Mouse (Mus musculus): Measurements from ENCODE around the gene Wdr11.
A peak's percentile ranks its signal among the peaks of the same experiment; 100 is the strongest.

Gene Wdr11

GRCm38 (mm10) chr7:129591371-129592131 lies at the start of gene Wdr11:
Wdr11 (plus strand) TSS chr7:129591863.
- DNase-seq (ENCODE audit: low spot score in 2 of 2), result peak; percentile 74 to 81

- DNase-seq (ENCODE audit: low spot score in 2 of 2), result no peak
Measured at GRCm38 (mm10) chr7:129567541-129567940, 24.1 kb upstream of the Wdr11 start.

- DNase-seq (ENCODE audit: low spot score in 2 of 2), result no peak
Measured at GRCm38 (mm10) chr7:129568338-129568737, 23.3 kb upstream of the Wdr11 start.

GRCm38 (mm10) chr7:129574471-129574870 lies 17.2 kb upstream of the Wdr11 start:
- no peak for DNase-seq (ENCODE audit: low spot score in 2 of 2)

GRCm38 (mm10) chr7:129575110-129575784 lies 16.4 kb upstream of the Wdr11 start:
- DNase-seq (ENCODE audit: low spot score in 2 of 2), result no peak

GRCm38 (mm10) chr7:129592132-129592745 lies 576 bp downstream of the Wdr11 start:
- DNase-seq (ENCODE audit: low spot score in 2 of 2), result no peak

GRCm38 (mm10) chr7:129597186-129597585 lies 5.5 kb downstream of the Wdr11 start:
- no peak for DNase-seq (ENCODE audit: low spot score in 2 of 2)

- no peak for DNase-seq (ENCODE audit: low spot score in 2 of 2)
Measured at GRCm38 (mm10) chr7:129606291-129606690, 14.6 kb downstream of the Wdr11 start.

GRCm38 (mm10) chr7:129621141-129621540 lies 29.5 kb downstream of the Wdr11 start:
- DNase-seq (ENCODE audit: low spot score in 2 of 2), result no peak

- DNase-seq (ENCODE audit: low spot score in 2 of 2), result no peak
Measured at GRCm38 (mm10) chr7:129630351-129630750, 38.7 kb downstream of the Wdr11 start.

GRCm38 (mm10) chr7:129631453-129631852 lies 39.8 kb downstream of the Wdr11 start:
- DNase-seq (ENCODE audit: low spot score in 2 of 2), result no peak

GRCm38 (mm10) chr7:129635898-129636640 lies 44.4 kb downstream of the Wdr11 start:
- no peak for DNase-seq (ENCODE audit: low spot score in 2 of 2)

- DNase-seq (ENCODE audit: low spot score in 2 of 2), result no peak
Measured at GRCm38 (mm10) chr7:129636992-129637391, 45.3 kb downstream of the Wdr11 start.

GRCm38 (mm10) chr7:129637906-129638475 lies 46.3 kb downstream of the Wdr11 start:
- DNase-seq (ENCODE audit: low spot score in 2 of 2), result no peak

- DNase-seq (ENCODE audit: low spot score in 2 of 2), result no peak
Measured at GRCm38 (mm10) chr7:129639006-129639405, 47.3 kb downstream of the Wdr11 start.

- no peak for DNase-seq (ENCODE audit: low spot score in 2 of 2)
Measured at GRCm38 (mm10) chr7:129639833-129640232, 48.2 kb downstream of the Wdr11 start.

- DNase-seq (ENCODE audit: low spot score in 2 of 2), result no peak
Measured at GRCm38 (mm10) chr7:129643290-129643689, 51.6 kb downstream of the Wdr11 start.

- no peak for DNase-seq (ENCODE audit: low spot score in 2 of 2)
Measured at GRCm38 (mm10) chr7:129647798-129648197, 56.1 kb downstream of the Wdr11 start.

GRCm38 (mm10) chr7:129648938-129649337 lies 57.3 kb downstream of the Wdr11 start:
- DNase-seq (ENCODE audit: low spot score in 2 of 2), result peak; percentile 76 to 90

GRCm38 (mm10) chr7:129650717-129651116 lies 59.1 kb downstream of the Wdr11 start:
- DNase-seq (ENCODE audit: low spot score in 2 of 2), result no peak

GRCm38 (mm10) chr7:129651781-129652180 lies 60.1 kb downstream of the Wdr11 start:
- DNase-seq (ENCODE audit: low spot score in 2 of 2), result peak in 1 of 2 experiments; percentile 47

Data from urinary bladder, postnatal 4 days (tissue).